Mouse (Mus musculus): ENCODE measurements around the gene 9530077C05Rik.
"Not testable (repeated sequence)": the region's sequence is repeated elsewhere in the genome, so short reads cannot be mapped to it uniquely, and the experiment has no call there.

The 9530077C05Rik gene

GRCm38 (mm10) chr9:22411002-22411857 is at the start of gene 9530077C05Rik:
9530077C05Rik (plus strand) TSS chr9:22411513.
- DNase-seq = peak; percentile 98

GRCm38 (mm10) chr9:22366221-22366620 is 45.1 kb upstream of the 9530077C05Rik start:
- no peak for DNase-seq

DNA sequence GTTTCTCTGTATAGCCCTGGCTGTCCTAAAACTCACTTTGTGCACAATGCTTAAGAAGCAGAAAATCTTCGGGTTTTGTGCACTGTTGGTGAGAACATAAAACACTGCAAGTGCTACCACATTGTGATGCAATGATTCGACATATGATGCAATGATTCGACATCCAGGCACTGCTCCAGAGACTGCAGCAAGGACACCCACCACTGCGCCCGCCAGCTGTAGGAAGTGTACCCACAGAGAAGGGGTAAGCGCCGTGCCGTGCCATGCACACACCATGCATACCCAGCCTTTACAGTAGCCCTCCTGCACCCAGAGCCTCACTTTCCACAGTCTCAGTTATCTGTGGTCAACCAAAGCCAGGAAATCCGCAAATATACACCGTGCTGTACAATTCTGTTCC is 44.7 kb upstream of the 9530077C05Rik start:
- no peak for DNase-seq

GRCm38 (mm10) chr9:22368030-22368429 is 43.3 kb upstream of the 9530077C05Rik start:
- no peak for DNase-seq

GRCm38 (mm10) chr9:22372760-22373159 is 38.6 kb upstream of the 9530077C05Rik start:
- DNase-seq = peak; percentile 41 to 42

DNA sequence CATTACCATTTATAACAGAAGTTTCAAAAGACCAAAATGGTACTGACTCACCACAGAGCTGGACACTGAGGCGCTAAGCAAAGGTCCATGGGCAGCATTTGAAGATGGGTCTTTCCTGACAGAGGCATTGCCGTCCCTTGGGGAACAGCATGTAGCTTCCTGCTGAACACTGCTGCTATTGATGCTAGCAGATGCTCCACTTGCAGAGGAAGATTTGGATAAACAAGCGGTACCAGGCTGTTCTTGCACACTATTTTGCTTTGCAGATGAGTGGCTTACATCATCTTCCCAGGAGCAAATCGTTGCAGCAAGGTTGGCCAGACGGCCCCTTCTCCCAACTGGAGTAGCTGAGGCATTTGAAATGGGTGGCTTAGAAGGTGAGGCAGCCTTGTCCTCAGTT is 35.2 kb upstream of the 9530077C05Rik start:
- DNase-seq = no peak

GRCm38 (mm10) chr9:22385890-22386289 is 25.4 kb upstream of the 9530077C05Rik start:
- DNase-seq = no peak

GRCm38 (mm10) chr9:22387901-22388300 is 23.4 kb upstream of the 9530077C05Rik start:
- no peak for DNase-seq

DNA sequence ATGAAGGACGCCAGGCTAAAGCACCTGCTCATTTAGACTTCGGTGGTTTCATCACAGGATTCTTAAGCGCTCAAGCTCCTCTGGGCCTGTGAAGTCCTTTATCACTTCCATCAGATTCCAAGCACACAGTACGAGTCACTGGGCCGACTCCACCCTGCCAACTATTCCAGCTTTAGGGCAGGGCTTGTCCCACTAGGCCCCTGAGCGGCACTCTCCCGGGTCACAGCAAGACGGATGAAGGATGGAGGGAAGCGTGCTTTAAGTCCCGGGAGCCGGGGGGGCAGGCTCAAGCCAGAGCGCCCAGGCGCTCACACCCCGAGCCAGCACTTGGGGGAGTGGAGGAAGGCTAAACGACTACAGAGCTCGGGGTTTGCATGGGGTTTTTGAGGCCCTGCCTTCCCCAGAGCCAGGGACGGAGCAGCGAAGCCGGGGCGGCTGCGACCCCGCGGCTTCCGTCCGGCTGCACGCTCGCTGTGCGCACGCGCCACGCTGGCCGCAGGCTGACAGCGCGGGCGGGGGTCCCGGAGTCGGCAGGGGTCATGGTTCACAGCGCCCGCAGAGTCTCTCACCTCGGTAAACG is 22.8 kb upstream of the 9530077C05Rik start:
- peak; percentile 6 to 45 for DNase-seq

DNA sequence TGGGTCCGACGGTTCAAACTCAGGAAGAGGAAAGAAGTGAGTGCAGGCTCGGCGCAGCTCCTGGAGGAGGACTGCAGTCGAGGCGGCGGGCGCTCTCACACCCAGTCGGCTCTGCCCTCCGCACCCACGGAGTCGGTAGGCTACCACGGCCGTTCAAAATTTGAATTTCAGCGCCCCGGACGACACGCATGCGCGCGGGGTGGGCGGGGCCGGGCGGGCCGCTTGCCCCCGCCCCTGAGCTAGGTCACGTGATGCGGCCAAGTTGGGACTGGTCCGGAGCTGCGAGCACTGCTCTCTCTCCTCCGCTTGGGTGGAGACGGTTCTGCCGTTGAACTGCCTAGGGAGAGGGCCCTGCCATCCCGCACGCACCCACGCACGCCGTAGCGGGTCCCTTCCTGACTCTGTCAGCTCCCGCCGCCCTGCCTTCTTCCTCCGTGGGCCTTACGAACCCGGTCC is 22.3 kb upstream of the 9530077C05Rik start, which contains the start of gene Anln:
Anln (minus strand) TSS at position 168 of the 456 bp plus-strand sequence.
- DNase-seq = peak; percentile 95 to 96

DNA sequence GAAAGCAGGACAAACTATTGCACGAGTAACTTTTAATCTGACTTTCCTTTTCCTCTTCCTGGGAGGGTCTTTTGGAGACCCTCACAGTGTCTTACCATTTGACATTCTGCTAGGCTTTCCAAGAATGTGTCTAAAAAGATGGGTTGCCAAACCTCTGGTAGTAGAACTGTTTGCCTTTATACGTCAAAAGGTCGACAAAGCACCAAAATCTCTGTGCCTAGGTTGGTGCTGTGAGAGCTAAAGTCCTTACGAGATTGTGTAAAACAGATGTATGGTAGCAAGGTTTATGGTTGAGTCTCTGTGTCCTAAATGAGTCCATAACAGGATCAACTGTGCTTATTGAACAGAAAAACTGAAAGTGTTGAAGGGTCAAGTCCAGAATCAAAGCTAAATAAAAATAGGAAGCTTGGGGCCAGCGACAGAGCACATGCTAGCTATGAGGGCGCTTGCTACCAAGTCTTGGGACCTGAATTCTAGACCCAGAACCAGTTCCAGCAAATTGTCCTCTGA is 21.5 kb upstream of the 9530077C05Rik start:
- no peak for DNase-seq

GRCm38 (mm10) chr9:22390390-22390789 is 20.9 kb upstream of the 9530077C05Rik start:
- DNase-seq = no peak

GRCm38 (mm10) chr9:22394725-22395124 is 16.6 kb upstream of the 9530077C05Rik start:
- no peak for DNase-seq

- DNase-seq = peak in 1 of 2 experiments; percentile 21
These were observed 12.3 kb upstream of the 9530077C05Rik start for GRCm38 (mm10) chr9:22399021-22399420.

DNA sequence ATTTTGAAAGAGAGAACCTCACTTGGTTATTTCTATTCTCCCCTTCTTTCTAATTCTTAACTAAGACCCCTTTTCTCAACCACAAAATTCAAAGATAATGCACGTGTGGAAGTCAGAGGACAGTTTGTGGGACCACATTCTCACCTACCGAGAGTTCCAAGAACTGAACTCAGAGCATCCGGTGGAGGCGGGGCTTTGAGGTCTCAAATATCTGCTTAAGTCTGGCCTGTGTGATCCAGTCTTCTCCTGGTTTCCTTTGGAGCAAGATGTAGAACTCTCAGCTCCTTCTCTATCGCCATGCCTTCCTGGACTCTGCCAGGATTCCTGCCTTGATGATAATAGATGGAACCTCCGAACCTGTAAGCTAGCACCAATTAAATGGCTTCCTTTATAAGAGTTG is 9.3 kb upstream of the 9530077C05Rik start:
- no peak for DNase-seq

DNA sequence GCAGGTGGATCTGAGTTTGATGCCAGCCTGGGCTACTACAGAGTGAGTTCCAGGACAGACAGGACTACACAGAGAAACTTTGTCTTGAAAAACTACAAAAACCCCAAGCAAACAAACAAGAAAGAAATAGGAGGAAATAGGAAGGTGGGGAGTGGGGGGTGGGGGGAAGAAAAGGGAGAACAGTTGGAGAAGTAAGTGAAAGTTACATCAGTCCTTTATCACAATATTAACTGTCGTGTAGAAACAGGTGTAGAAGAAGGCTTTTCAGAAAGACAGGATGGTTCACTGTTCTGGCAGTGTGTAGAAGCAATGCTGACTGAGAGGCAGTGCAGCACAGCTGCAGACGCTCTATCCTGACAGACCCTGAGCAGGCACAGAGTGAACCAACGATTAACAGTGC is 8.3 kb upstream of the 9530077C05Rik start:
- DNase-seq = no peak

DNA sequence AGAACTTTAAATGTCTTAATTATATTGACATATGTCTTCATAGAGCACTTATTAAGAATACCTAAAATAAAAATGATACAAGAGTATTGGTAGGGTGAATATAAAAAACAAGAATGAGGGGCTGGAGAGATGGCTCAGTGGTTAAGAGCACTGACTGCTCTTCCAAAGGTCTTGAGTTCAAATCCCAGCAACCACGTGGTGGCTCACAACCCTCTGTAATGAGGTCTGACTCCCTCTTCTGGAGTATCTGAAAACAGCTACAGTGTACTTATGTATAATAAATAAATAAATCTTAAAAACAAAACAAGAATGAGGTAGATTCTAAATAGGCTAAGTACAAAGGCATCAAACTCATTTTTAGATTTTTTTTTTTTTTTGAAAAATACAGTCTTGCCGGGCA is 7.8 kb upstream of the 9530077C05Rik start:
- DNase-seq = not testable (repeated sequence)

GRCm38 (mm10) chr9:22405414-22405813 is 5.9 kb upstream of the 9530077C05Rik start:
- no peak for DNase-seq

DNA sequence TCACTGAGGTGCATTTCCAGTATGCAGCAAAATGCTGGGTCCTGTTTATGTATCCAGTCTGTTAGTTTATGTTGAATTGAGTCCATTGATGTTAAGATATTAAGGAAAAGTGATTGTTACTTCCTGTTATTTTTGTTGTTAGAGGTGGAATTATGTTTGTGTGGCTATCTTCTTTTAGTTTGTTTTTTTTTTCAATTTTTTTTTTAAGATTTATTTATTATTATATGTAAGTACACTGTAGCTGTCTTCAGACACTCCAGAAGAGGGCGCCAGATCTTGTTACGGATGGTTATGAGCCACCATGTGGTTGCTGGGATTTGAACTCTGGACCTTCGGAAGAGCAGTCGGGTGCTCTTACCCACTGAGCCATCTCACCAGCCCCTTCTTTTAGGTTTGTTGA is 3.7 kb upstream of the 9530077C05Rik start:
- DNase-seq = not testable (repeated sequence)

GRCm38 (mm10) chr9:22408344-22408743 is 3.0 kb upstream of the 9530077C05Rik start:
- peak; percentile 23 to 42 for DNase-seq

- no peak for DNase-seq
These were observed 1.8 kb upstream of the 9530077C05Rik start for GRCm38 (mm10) chr9:22409501-22409900.

- no peak for DNase-seq
These were observed 4.9 kb downstream of the 9530077C05Rik start for GRCm38 (mm10) chr9:22416187-22416586.

DNA sequence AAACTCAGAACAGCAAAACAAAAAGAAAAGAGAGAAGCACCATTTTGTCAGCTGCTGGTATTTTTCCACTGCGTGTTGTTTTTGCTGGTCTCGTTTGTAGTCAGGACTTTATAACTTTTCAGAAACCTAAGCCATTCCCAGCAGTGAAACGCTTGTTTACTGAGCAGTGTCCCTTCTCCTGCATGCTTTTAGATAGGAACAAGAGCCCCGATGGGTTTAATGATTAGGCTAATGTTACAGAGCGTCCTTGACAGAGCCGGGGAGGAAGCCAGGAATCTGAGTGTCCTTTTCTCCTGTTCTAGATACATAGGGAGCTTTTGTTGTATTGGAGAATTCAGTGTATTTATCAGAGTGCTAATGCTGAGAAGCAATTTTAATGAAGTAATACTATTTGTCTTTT is 6.2 kb downstream of the 9530077C05Rik start:
- no peak for DNase-seq

- no peak for DNase-seq
These were observed 8.6 kb downstream of the 9530077C05Rik start for GRCm38 (mm10) chr9:22419877-22420276.
